Mouse (Mus musculus) heart, postnatal 14 days (tissue): Measurements from ENCODE around the gene Ear10. TPM values are rescaled to one million over a fixed set of nuclear protein-coding genes. Genes with fewer than 3 reads are reported as not detected.

Source experiments
- total RNA-seq, 2 experiments: library from RNA; stranded (reverse); gene quantifications; 2 replicates each; pipeline ENCODE4 v1.2.3; 2021

Ear10 gene
- total RNA-seq, 2 experiments from 2014 or later, result not detected

Other genes starting within 250 kb of the Ear10 start
- gene Gm8165, start 246.4 kb downstream of the Ear10 start, total RNA-seq, result not detected
- gene Gm7324, start 225.7 kb downstream of the Ear10 start, total RNA-seq, result under 1 TPM; 0.68 to 0.72 TPM
- gene Gm16506, start 196.1 kb downstream of the Ear10 start, total RNA-seq, result not detected
- gene Gm6526, start 175.7 kb downstream of the Ear10 start, total RNA-seq, result not detected
- not detected for gene Gm8180, start 138.8 kb downstream of the Ear10 start, total RNA-seq
- not detected for gene Ear1, start 48.0 kb downstream of the Ear10 start, total RNA-seq
- gene Gm8113, start 1.8 kb upstream of the Ear10 start, total RNA-seq, result 1 to 10 TPM; 4.2 to 4.4 TPM
- gene Ang5, start 33.5 kb upstream of the Ear10 start, total RNA-seq, result not detected
- gene Ang6, start 78.7 kb upstream of the Ear10 start, total RNA-seq, result not detected
- 1 to 10 TPM in 1 of 2 experiments, under 1 TPM in 1; 0.63 to 1.2 TPM for gene Ear2, start 179.1 kb upstream of the Ear10 start, total RNA-seq
- gene Gm3327, start 200.3 kb upstream of the Ear10 start, total RNA-seq, result not detected